Mouse (Mus musculus) lung, postnatal 36 days (tissue): ENCODE measurements around the gene Gm20518.

ENCODE experiments used
- DNase-seq: peaks from one replicate; pipeline ENCODE4 v3.0.0; 2022; ENCODE audit warnings: mixed read lengths

Gm20518 gene

GRCm38 (mm10) chr16:17838051-17838450, 53.4 kb downstream of the Gm20518 start, which contains the start of gene Car15:
Gene Car15 (minus strand): TSS chr16:17838364.
- no peak for DNase-seq

DNA sequence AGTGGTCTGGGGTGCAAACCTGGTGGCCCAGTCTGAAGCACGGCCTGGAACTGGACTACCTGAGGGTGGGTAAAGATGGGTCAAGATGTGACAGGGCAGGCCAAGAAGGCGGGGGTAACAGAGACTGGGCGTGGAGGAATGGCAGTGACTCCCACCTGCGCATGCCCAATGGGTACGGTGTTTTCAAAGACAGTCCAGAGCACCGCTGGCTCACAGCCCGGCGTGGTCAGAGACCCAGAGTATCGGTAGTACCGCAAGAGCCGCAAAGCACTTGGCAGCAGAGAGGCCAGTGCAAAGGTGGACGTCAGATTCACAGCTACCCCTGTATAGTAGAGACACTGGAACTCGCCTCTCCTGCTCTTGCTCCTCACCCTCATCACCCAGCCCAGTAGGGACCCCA, 56.0 kb downstream of the Gm20518 start:
- DNase-seq: no peak

- DNase-seq: no peak
Observed at GRCm38 (mm10) chr16:17834543-17834942, 56.9 kb downstream of the Gm20518 start.

DNA sequence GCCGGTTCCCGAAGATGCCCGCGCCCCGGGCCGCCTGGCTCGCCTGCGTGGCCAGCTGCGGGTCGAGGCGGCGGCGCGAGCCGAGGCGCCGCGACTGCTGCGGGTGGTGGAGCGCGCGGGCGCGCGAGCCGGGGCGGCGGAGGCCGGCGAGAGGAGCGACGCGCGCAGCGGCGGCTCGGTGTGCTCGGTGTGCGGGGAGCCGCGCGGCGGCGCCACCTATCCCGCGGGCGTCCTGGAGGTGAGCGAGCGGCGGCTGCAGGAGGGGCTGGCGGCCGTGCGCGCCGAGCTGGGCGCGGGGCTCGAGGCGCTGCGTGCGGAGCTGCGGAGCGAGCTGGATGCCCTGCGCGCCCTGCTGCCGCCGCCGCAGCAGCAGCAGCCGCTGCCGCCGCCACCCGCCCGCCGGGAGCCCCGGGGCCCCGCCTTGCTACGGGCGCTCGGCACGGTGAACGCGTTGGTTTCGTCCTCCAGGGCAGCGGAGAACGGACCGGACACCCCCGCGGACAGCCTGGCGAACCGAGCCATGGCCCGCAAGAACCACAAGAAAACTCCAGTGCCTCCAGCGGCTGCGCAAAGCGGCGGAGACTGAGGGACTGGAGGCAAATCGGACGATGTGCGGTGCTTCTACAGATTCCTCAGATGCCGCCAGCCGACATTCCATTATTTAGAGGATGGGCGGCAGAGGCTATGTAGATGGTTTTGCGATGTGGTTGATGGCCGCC, 57.6 kb downstream of the Gm20518 start:
- DNase-seq: no peak

GRCm38 (mm10) chr16:17833321-17833680, 58.2 kb downstream of the Gm20518 start:
- no peak for DNase-seq

DNA sequence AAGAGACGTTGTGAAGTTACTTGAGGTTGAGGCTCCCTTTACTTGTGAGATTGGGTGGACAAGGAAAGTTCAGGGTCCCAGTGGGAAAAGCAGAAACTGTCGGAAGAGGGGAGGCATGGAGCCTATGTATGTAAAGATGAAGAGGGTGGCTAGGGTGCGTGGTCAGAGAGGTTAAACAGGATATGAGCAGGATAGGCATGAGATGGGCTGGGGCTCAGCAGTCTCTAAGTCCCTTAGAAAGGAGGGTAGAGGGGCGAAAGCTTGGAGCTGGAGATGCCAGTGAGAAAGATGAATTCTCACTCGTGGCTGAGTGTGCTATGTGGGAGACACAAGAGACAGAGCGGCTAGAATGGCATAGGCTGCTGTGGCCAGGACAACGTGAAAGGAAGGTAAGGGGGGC, 58.6 kb downstream of the Gm20518 start, which contains the start of gene B830017H08Rik:
Gene B830017H08Rik, plus strand, starts transcription at position 301 of the 400 bp plus-strand sequence.
- no peak for DNase-seq

GRCm38 (mm10) chr16:17831781-17832180, 59.7 kb downstream of the Gm20518 start:
- DNase-seq: no peak

GRCm38 (mm10) chr16:17830385-17831178, 60.9 kb downstream of the Gm20518 start:
- no peak for DNase-seq

GRCm38 (mm10) chr16:17828867-17829266, 62.6 kb downstream of the Gm20518 start:
- no peak for DNase-seq

GRCm38 (mm10) chr16:17828229-17828628, 63.2 kb downstream of the Gm20518 start:
- DNase-seq: no peak

DNA sequence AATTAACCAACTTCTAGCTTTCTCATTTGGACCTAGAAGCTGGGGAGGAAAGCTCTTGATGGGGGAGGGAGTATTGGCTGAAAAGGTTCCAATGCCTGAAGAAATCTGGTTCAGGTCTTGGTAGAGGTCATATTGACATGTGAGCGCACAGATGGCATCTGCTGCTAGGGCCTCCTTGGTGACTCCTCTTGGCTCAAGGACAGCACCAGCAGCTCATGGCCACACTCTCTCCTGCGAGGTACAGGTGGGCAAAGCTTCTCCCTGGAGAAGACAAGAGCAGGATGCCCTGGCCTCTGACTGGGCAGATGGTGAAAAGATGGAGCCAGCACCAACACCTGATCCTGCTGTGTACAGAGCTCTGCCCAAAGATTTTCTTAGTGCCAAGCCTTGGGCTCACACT, 65.0 kb downstream of the Gm20518 start:
- no peak for DNase-seq

GRCm38 (mm10) chr16:17816528-17816927, 74.9 kb downstream of the Gm20518 start:
- DNase-seq: no peak

GRCm38 (mm10) chr16:17815411-17816402, 75.8 kb downstream of the Gm20518 start:
- peak; percentile 84 for DNase-seq

- DNase-seq: no peak
Observed at GRCm38 (mm10) chr16:17813173-17813572, 78.3 kb downstream of the Gm20518 start.

DNA sequence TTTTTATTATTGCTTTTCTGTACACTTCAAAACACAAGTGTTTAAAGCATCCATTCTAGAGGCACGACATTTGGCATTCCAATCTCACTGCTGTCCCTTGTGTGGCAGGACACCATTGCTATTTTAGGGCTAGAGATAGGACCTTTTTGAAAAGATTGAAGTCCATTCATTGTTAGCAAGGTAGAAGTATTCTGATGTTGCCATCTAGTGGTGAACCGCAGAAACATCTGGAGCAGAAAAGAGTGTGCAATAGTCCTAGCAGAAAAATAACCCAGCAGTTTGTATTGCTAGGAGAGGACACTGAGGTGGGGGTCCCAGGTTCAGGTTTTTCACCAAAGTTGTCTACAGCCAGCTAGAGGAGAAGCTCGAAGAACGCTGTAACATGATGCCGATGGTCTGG, 79.4 kb downstream of the Gm20518 start:
- peak; percentile 79 for DNase-seq

GRCm38 (mm10) chr16:17809711-17810110, 81.8 kb downstream of the Gm20518 start:
- peak; percentile 63 for DNase-seq

- no peak for DNase-seq
Observed at GRCm38 (mm10) chr16:17809125-17809524, 82.3 kb downstream of the Gm20518 start.

- DNase-seq: peak; percentile 84
Observed at GRCm38 (mm10) chr16:17807192-17808009, 84.1 kb downstream of the Gm20518 start.

DNA sequence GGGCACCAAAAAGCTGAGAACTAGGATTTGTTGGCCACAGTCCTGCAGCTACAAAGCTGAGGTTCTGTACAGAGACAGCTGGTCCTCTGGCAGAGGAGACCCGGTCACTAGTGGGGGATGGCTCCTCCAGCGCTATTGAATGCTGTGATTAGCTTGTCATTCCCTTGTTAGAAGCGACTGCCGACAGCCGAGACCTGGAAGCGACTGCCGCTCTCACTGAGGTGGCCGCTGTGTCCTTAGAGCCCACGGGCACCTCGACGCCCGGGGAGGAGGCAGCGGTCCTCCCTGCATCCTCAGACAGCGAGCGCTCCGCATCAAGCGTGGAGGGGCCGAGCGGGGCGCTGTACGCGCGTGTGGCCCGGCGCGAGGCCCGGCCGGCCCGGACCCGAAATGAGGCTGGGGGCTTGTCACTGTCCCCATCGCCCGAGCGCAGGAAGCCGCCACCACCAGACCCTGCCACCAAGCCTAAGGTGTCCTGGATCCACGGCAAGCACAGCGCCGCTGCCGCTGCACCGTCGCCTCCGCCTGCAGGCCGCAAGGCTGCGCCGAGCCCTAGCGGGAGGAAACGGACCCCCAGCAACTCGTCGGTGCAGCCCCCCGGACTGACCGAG, 84.8 kb downstream of the Gm20518 start:
- peak; percentile 23 for DNase-seq

DNA sequence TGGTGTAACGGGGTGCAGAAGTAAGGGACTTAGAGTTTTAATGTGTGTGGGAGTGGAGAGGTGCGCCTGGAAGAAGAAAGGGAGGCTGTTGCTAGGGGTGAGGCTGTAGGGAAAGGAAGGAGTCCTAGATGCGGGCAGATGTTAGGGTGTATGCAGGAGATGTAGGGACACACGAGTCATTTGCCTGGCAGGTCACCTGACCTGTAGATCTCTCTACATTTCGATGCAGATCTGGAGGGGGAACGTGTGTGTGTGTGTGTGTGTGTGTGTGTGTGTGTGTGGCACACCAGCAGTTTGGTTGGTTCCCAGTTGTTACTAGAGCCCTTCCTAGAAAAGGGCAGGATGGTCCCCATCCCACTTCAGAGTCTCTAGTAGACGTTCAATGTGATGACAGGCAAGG, 86.5 kb downstream of the Gm20518 start:
- DNase-seq: no peak

DNA sequence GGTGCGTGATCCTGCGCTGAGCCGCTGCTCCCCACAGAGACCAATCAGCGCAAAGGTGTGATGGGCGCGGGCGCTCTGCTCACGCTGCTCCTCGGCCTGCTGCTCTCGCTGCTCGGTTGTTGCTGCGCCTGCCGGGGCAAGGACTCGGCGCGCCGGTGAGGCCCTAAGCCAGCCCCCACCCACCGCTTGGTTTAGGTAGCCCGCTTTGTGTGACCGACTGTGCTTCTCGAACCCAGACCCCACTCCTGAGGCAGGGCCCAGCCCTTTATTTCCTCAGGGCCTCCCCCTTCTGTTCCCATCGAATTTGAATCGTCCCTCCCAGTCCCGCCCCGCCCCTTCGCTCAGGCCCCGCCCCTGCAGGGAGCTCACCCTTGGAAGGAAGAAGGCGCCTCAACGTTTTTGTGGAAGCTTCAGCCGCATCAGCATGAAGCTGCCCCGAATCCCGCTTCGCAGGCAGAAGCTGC, 87.0 kb downstream of the Gm20518 start:
- DNase-seq: peak; percentile 33
